Mouse (Mus musculus) midbrain, embryonic 16.5 days (tissue): ENCODE results near the gene Rapgefl1. TPM values are rescaled to one million over a fixed set of nuclear protein-coding genes. Genes with fewer than 3 reads are reported as not detected.

Experiments used
- ATAC-seq: fragments of 200-750 bp; cut with Nextera tagmentation; 2 replicates; pipeline ENCODE4 v1.8.0; 2017; ENCODE audit warnings: moderate TSS enrichment
- H3K27ac ChIP-seq: fragments of 300-500 bp; sonication (generic); 2 replicates; pipeline ENCODE4 v1.5.1; 2014; ENCODE audit warnings: mild to moderate bottlenecking, low read length, mixed read lengths
- H3K27me3 ChIP-seq: fragments of 300-500 bp; sonication (generic); 2 replicates; pipeline ENCODE4 v1.6.1; 2014; ENCODE audit warnings: low read depth, low read length, mixed read lengths; ENCODE audit not compliant: control insufficient read depth, insufficient read depth
- H3K36me3 ChIP-seq: fragments of 300-500 bp; sonication (generic); 2 replicates; pipeline ENCODE4 v1.6.1; 2014; ENCODE audit warnings: mild to moderate bottlenecking, low read length, moderate library complexity, mixed read lengths; ENCODE audit not compliant: control insufficient read depth, insufficient read depth
- H3K4me1 ChIP-seq: fragments of 300-500 bp; sonication (generic); 2 replicates; pipeline ENCODE4 v1.6.1; 2014; ENCODE audit warnings: mild to moderate bottlenecking, low read length, mixed read lengths; ENCODE audit not compliant: control insufficient read depth, insufficient read depth
- H3K4me2 ChIP-seq: fragments of 300-500 bp; sonication (generic); 2 replicates; pipeline ENCODE4 v1.6.1; 2014; ENCODE audit warnings: mild to moderate bottlenecking, low read length, mixed read lengths
- H3K4me3 ChIP-seq: fragments of 300-500 bp; sonication (generic); 2 replicates; pipeline ENCODE4 v1.5.1; 2014; ENCODE audit warnings: low read depth, mild to moderate bottlenecking, low read length, moderate library complexity, mixed read lengths
- H3K9ac ChIP-seq: fragments of 300-500 bp; sonication (generic); 2 replicates; pipeline ENCODE4 v1.6.1; 2014; ENCODE audit warnings: low read depth, low read length, mixed read lengths
- H3K9me3 ChIP-seq: fragments of 300-500 bp; sonication (generic); replicated peaks from 2 replicates; pipeline ENCODE4 v1.6.1; 2014; ENCODE audit warnings: mild to moderate bottlenecking, low read length, mixed read lengths; ENCODE audit not compliant: control insufficient read depth, poor library complexity, severe bottlenecking
- WGBS: fragments of 180-500 bp; shearing (Covaris S2); extraction: QIAGEN DNeasy Blood & Tissue Kit; methylation state at CpG from one replicate; pipeline ENCODE4 v1.1.7; 2014; 5-methylcytosine and 5-hydroxymethylcytosine counted together
- polyA plus RNA-seq: library from polyadenylated mRNA; unstranded; fragments of >200 nt; fragmentation: Nextera tagmentation; extraction: Ambion mirVana; gene quantifications from 2 replicates; pipeline ENCODE4 v1.2.1, GENCODE M21; 2015

Rapgefl1 gene
- polyA plus RNA-seq, 1 experiment from 2014 or later, result 10.6 TPM

GRCm38 (mm10) chr11:98791448-98791847, 45.1 kb upstream of the Rapgefl1 start:
- 69% methylated on average over 1 of the region's 1 CpGs for WGBS
- Histone ChIP-seq H3K27ac (no peak overlapping the region), H3K9me3 (no peaks in the 10 kb centered on the region), H3K4me1 (peaks cover 18% of the 10 kb centered on the region), H3K27me3 (no peaks in the 10 kb centered on the region), H3K36me3 (no peaks in the 10 kb centered on the region), H3K4me3 (no peak overlapping the region), H3K4me2 (no peak overlapping the region), H3K9ac (no peak overlapping the region)
- no peak for ATAC-seq

GRCm38 (mm10) chr11:98792081-98792480, 44.5 kb upstream of the Rapgefl1 start:
- Histone ChIP-seq H3K4me2 (no peak overlapping the region), H3K9me3 (no peaks in the 10 kb centered on the region), H3K4me1 (peaks cover 15% of the 10 kb centered on the region), H3K4me3 (no peak overlapping the region), H3K27ac (no peak overlapping the region), H3K9ac (no peak overlapping the region), H3K27me3 (no peaks in the 10 kb centered on the region), H3K36me3 (no peaks in the 10 kb centered on the region)
- no peak for ATAC-seq
- WGBS, result 6% methylated on average over 4 of the region's 4 CpGs

GRCm38 (mm10) chr11:98794469-98795014, 42.0 kb upstream of the Rapgefl1 start:
- H3K4me1 ChIP-seq, result peaks cover 32% of the 10 kb centered on the region
- H3K4me3 ChIP-seq, result peak overlapping the region; percentile 98
- peak overlapping the region; percentile 49 for H3K4me2 ChIP-seq
- H3K9me3 ChIP-seq, result no peaks in the 10 kb centered on the region
- H3K36me3 ChIP-seq, result no peaks in the 10 kb centered on the region
- peak overlapping the region; percentile 96 for H3K27ac ChIP-seq
- no peaks in the 10 kb centered on the region for H3K27me3 ChIP-seq
- under 1% methylated on average over 27 of the region's 30 CpGs for WGBS
- ATAC-seq, result peak; percentile 47
- peak overlapping the region; percentile 100 for H3K9ac ChIP-seq

GRCm38 (mm10) chr11:98795015-98795713, 41.4 kb upstream of the Rapgefl1 start, which contains the start of gene Msl1:
TSS of gene Msl1 (plus strand) at chr11:98795516.
- H3K4me3 ChIP-seq, result peak within 1 kb of the TSS; percentile 98
- H3K4me1 ChIP-seq, result peaks cover 32% of the 10 kb centered on the region
- under 1% methylated on average over 52 of the region's 89 CpGs for WGBS
- peak within 1 kb of the TSS; percentile 96 for H3K27ac ChIP-seq
- H3K9me3 ChIP-seq, result no peaks in the 10 kb centered on the region
- peaks cover 2% of the 10 kb centered on the region for H3K36me3 ChIP-seq
- no peaks in the 10 kb centered on the region for H3K27me3 ChIP-seq
- ATAC-seq, result peak; percentile 57
- H3K4me2 ChIP-seq, result peak within 1 kb of the TSS; percentile 94
- peak within 1 kb of the TSS; percentile 100 for H3K9ac ChIP-seq

GRCm38 (mm10) chr11:98795714-98796514, 40.7 kb upstream of the Rapgefl1 start:
- ATAC-seq, result peak; percentile 47
- WGBS, result under 1% methylated on average over 70 of the region's 74 CpGs
- H3K4me2 ChIP-seq, result peak overlapping the region; percentile 94
- peaks cover 6% of the 10 kb centered on the region for H3K36me3 ChIP-seq
- no peaks in the 10 kb centered on the region for H3K9me3 ChIP-seq
- peak overlapping the region; percentile 98 for H3K4me3 ChIP-seq
- H3K27ac ChIP-seq, result peak overlapping the region; percentile 96
- H3K4me1 ChIP-seq, result peaks cover 32% of the 10 kb centered on the region
- no peaks in the 10 kb centered on the region for H3K27me3 ChIP-seq
- H3K9ac ChIP-seq, result peak overlapping the region; percentile 100

- Histone ChIP-seq H3K27ac (peak overlapping the region; percentile 96), H3K27me3 (no peaks in the 10 kb centered on the region), H3K9me3 (no peaks in the 10 kb centered on the region), H3K4me1 (peaks cover 32% of the 10 kb centered on the region), H3K36me3 (peaks cover 6% of the 10 kb centered on the region), H3K9ac (peak overlapping the region; percentile 100), H3K4me2 (peak overlapping the region; percentile 94), H3K4me3 (peak overlapping the region; percentile 98)
- ATAC-seq, result peak; percentile 66
- 2% methylated on average over 23 of the region's 23 CpGs for WGBS
These were observed 39.9 kb upstream of the Rapgefl1 start for GRCm38 (mm10) chr11:98796515-98797216.

- Histone ChIP-seq H3K4me3 (peak overlapping the region; percentile 98), H3K27me3 (no peaks in the 10 kb centered on the region), H3K9me3 (no peaks in the 10 kb centered on the region), H3K4me1 (peaks cover 32% of the 10 kb centered on the region), H3K9ac (peak overlapping the region; percentile 100), H3K27ac (peak overlapping the region; percentile 96), H3K36me3 (peaks cover 10% of the 10 kb centered on the region), H3K4me2 (peak overlapping the region; percentile 94)
- 8% methylated on average over 5 of the region's 5 CpGs for WGBS
- no peak for ATAC-seq
These were observed 39.3 kb upstream of the Rapgefl1 start for GRCm38 (mm10) chr11:98797306-98797705.

GRCm38 (mm10) chr11:98797909-98798308, 38.7 kb upstream of the Rapgefl1 start:
- H3K36me3 ChIP-seq, result peaks cover 15% of the 10 kb centered on the region
- H3K4me2 ChIP-seq, result peak overlapping the region; percentile 94
- peak overlapping the region; percentile 98 for H3K4me3 ChIP-seq
- peaks cover 31% of the 10 kb centered on the region for H3K4me1 ChIP-seq
- no peaks in the 10 kb centered on the region for H3K9me3 ChIP-seq
- 35% methylated on average over 4 of the region's 4 CpGs for WGBS
- no peak overlapping the region for H3K27ac ChIP-seq
- ATAC-seq, result no peak
- peak overlapping the region; percentile 100 for H3K9ac ChIP-seq
- no peaks in the 10 kb centered on the region for H3K27me3 ChIP-seq
